Mouse (Mus musculus) bone marrow macrophage, adult 2 months (primary cell): ENCODE results near the gene Chst15. TPM values are rescaled to one million over a fixed set of nuclear protein-coding genes. Genes with fewer than 3 reads are reported as not detected.

ENCODE experiments used
- H3K27ac ChIP-seq: 2 replicates; pipeline ENCODE4 v1.5.1; 2012; ENCODE audit warnings: low read depth, low read length; ENCODE audit not compliant: insufficient read depth
- H3K4me1 ChIP-seq: 2 replicates; pipeline ENCODE4 v1.6.1; 2012; ENCODE audit warnings: low read length; ENCODE audit not compliant: control insufficient read depth, insufficient read depth
- H3K4me3 ChIP-seq: 2 replicates; pipeline ENCODE4 v1.5.1; 2012; ENCODE audit warnings: mild to moderate bottlenecking, low read length, moderate library complexity; ENCODE audit not compliant: insufficient read depth
- CTCF ChIP-seq: IDR thresholded peaks from 2 replicates; pipeline ENCODE4 v1.5.1; 2012; ENCODE audit warnings: low read depth, mild to moderate bottlenecking, low read length, moderate library complexity
- POLR2A ChIP-seq: IDR thresholded peaks from 2 replicates; pipeline ENCODE4 v1.6.1; 2012; ENCODE audit warnings: mild to moderate bottlenecking, low read depth, low read length, borderline replicate concordance
- polyA plus RNA-seq: library from polyadenylated mRNA; stranded (reverse); fragments of >200 nt; gene quantifications from 2 replicates; pipeline ENCODE4 v1.2.4, GENCODE M21; 2012; ENCODE audit not compliant: missing spikeins, insufficient read depth, insufficient read length

Chst15 gene
- polyA plus RNA-seq, 1 experiment: 0.42 TPM

DNA sequence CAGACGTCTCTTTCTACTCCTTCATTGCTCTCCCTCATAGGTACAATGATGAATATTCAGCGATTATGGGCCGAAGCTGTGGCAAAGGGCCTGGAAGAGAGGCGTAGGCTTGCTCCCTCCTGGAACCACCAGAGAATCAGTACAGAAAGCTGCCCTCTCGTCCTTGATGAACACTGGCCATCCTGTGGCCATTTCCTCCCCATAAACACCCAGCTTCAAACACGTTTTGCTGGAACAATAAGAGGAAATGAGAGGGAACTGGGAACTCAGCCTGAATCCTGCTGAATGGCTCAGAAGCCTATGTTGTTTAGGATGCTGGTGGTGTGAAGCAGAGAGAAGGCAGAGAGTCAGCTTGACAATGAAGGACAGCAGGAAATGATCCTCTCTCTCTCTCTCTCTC is 21.3 kb upstream of the Chst15 start:
- no peaks in the 10 kb centered on the region for H3K4me1 ChIP-seq
- H3K27ac ChIP-seq: no peak overlapping the region
- no peak for TF ChIP-seq CTCF
- no peak for TF ChIP-seq POLR2A
- no peak overlapping the region for H3K4me3 ChIP-seq

DNA sequence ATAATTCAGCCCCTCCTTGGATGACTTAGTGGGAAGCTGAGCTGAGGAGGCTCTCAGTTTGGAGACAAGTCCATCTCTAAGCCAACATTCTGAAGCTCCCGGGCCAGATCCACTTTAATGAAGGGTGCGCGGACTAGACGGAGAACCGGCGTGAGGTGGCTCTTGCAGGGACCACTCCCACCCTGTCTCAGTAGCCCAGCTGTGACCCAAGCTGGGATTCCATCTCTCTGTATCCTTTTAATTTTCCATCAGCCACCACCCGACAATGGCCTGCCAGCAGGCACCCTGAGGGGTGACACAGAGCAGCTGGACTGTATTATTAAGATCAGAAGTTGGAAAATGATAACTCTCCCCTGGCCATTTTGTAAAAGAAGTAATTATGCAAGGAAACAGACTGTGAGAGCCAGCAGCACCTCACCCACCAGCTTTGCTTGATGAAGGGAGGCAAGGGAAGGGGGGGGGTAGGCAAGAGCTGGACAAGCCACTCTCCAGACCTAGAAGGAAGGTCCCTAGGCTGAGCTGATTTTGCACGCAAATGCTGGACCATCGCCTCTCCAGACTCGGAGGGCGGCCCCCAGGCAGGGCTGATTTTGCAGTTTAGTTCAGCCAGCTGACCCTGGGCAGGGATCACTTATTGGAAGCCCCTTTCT is 20.4 kb upstream of the Chst15 start:
- Histone ChIP-seq H3K4me1 (no peaks in the 10 kb centered on the region), H3K27ac (no peak overlapping the region), H3K4me3 (no peak overlapping the region)
- TF ChIP-seq POLR2A (no peak), CTCF (no peak)

DNA sequence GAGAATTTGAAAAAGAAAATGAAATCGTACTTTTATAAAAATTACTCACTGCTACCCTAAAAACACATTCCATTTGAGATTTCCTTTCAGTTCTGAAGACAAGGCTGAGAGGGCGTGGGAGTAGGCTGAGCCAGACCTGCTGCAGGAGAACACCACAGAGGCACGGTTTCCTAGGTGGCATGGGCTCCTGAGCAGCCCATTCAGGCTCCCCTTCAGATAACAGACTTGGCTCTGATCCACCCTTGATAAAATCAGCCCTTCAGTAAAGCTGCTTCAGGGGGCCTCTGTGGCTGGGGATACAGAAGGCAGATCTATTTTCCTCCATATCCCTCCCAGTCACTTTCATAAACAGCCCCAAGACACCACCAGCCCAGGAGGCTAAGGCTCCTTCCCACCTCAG is 19.8 kb upstream of the Chst15 start:
- Histone ChIP-seq H3K4me1 (no peaks in the 10 kb centered on the region), H3K4me3 (no peak overlapping the region), H3K27ac (no peak overlapping the region)
- TF ChIP-seq POLR2A: no peak
- no peak for TF ChIP-seq CTCF

DNA sequence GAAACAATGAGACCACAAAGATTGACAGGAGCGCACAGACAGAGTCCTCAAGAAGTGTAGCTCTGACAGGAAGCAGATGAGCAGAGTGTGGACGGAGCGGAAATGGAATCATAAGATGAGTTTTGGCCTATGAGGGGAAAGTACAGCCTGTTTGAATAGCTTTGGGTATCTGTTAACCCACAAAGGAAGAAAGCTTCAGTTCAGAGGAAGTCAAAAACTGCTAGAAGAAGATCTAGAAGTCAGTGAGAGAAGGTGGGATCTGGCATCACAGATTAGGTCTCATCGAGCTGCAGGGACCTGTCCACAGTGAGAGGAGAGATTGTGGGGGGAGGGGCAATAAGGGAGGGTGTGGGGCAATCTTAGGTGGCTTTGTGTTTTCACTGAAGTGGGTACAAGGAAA is 18.3 kb upstream of the Chst15 start:
- Histone ChIP-seq H3K4me1 (no peaks in the 10 kb centered on the region), H3K27ac (no peak overlapping the region), H3K4me3 (no peak overlapping the region)
- TF ChIP-seq POLR2A (no peak), CTCF (no peak)

DNA sequence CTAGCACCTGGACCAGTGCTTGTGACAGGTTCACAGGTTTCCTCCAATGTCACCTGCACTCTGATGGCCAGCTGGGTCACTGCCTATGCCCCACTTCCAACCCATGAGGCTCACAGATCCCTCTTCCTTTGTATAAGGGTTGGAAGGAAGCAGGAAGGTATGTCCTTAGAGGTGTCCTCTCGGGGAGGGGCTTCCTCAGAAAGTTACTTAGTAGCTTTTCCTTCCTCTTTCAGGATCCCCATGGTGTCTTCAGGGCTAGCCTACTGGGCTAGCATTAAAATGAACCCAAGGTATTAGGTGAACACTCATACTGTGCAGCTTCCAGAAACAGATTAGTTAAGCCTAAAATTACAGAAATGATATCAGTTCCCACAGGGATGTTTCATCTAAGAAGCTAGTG is 16.1 kb upstream of the Chst15 start:
- no peak overlapping the region for H3K4me3 ChIP-seq
- TF ChIP-seq POLR2A: no peak
- no peak for TF ChIP-seq CTCF
- no peaks in the 10 kb centered on the region for H3K4me1 ChIP-seq
- H3K27ac ChIP-seq: no peak overlapping the region

DNA sequence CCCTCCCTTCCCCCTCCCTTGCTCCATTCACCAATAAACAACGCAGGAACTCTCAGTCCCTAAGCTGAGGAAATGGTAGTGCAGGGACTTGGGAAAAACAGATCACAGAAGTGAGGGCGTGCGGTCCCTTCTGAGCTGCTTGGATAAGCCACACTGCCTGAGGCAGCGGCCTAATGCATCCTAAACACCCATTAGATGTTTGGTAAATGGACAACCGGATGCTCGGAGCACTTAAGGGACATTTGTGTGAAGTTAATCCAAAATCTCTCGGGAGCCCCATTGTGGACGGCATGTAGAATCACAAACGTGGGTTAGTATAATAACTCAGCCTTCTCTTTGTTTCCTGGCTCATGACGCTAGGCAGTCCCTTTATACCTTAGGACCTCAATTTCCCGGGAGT is 15.1 kb upstream of the Chst15 start:
- TF ChIP-seq CTCF: no peak
- TF ChIP-seq POLR2A: no peak
- Histone ChIP-seq H3K4me3 (no peak overlapping the region), H3K27ac (no peak overlapping the region), H3K4me1 (no peaks in the 10 kb centered on the region)

DNA sequence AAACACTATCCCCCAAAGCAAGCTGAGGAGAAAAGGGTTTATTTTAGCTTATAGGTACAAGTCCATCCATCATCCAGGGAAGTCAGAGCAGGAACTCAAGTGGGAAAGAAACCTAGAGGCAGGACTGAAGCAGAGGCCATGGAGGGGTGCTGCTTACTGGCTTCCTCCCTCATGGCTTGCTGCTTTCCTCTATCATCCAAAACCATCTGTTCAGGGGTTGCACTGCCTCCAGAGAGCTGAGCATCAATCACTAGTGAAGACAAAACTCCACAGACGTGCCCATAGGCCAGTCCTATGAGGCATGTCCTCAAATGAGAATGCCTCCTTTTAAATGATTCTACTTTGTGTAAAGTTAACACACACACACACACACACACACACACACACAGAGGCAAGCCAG is 13.2 kb upstream of the Chst15 start:
- no peaks in the 10 kb centered on the region for H3K4me1 ChIP-seq
- no peak for TF ChIP-seq CTCF
- H3K27ac ChIP-seq: no peak overlapping the region
- no peak overlapping the region for H3K4me3 ChIP-seq

DNA sequence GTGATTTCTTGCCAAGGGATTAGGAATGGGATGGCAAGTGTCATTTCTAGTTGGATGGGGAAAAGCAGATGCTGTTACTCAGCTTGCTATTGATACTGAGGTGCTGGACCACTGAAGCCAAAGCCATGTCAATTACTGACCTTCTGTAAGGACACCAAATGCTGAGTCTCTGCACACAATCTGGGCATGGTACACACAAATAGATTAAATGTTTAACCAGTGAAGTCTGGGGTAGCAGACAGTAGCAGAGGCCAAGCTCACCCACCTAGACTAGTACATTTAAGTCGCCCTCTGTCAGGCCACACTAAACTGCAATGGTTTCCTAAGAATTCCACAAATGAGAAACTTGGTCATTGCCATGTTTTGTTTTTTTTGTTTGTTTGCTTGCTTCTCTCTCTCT is 11.6 kb upstream of the Chst15 start:
- peaks cover 1% of the 10 kb centered on the region for H3K4me1 ChIP-seq
- H3K4me3 ChIP-seq: no peak overlapping the region
- no peak for TF ChIP-seq POLR2A
- H3K27ac ChIP-seq: no peak overlapping the region

DNA sequence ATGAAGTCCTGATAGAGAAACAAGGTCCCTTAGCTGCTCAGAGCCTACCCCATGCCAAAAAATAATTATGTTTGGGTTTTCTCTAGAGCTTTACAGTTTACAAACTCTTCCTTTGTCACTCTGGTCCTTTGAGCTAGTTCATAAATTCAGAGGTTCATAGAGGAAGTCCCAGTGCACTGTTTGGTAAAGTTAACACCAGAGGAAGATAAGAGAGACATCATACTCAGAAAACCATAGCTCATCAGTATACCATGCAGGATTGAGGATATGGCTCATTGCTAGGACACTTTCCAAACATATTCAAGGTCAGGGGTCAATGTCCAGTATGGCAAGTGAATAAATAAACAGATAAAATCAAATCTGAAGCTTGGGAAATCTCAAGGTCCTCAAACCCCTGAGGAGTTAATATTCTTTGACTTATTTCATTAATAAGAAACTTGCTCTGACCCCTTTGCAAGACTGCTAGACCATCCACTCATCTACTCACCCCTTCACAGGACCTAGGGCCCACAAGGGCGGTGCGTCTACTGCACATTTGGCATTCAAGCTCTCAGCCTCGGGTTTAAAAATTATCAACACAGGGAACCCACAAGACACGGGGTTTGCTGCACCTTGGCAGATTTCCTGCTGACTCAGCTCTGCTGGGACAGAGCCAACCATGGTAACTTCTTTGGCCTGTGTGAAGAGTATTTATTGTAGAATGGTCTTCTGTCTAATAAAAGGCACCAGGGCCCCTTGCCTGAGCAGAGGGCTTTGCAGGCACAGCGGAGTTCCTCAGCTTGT is 8.7 kb upstream of the Chst15 start:
- peaks cover 3% of the 10 kb centered on the region for H3K4me1 ChIP-seq
- no peak overlapping the region for H3K27ac ChIP-seq
- H3K4me3 ChIP-seq: no peak overlapping the region
- TF ChIP-seq CTCF: no peak
- no peak for TF ChIP-seq POLR2A

DNA sequence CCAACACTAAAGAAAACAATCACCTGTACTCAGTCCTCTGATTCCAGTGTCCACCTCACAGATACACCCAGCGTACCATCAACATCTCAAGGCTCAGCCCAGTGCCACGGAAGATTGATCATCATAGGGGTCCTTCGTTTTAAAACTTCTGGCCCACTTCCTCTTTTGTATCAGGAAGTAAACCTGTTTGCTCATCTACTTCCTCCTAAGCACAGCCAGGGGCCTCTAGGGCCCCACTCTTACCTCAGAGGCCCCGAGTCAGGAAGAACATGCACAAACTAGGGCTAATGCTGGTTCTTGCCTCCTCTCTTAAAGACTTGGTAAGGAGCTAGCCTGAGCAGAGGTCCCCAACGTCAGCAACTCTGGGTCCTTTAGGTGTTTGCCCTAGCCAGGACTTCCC is 6.4 kb upstream of the Chst15 start:
- no peak for TF ChIP-seq POLR2A
- TF ChIP-seq CTCF: no peak
- Histone ChIP-seq H3K4me1 (peaks cover 3% of the 10 kb centered on the region), H3K27ac (no peak overlapping the region), H3K4me3 (no peak overlapping the region)
